25 mouse cellular contexts compared by ENCODE assay signal in genomic region chr10:24159575-24159974, GRCm38 (mm10). TPM values are rescaled to one million over a fixed set of nuclear protein-coding genes. Genes with fewer than 3 reads are reported as not detected.
DNase-seq lines count a peak whose midpoint lies in the region; ATAC-seq and TF ChIP-seq lines count a peak whose summit lies in the region.
"Had no signal": no experiment of that assay in that cellular context is flagged by ENCODE, and none has a peak within 500 bp of the region (broad histone marks: within the 10 kb centered on the region; RNA-seq: fewer than 3 reads in every experiment).

No protein-coding gene starts in this region.

- H3K4me3 ChIP-seq in kidney, embryonic 14.5 days (ENCODE audit: low read length) = no peak overlapping the region
- no peak overlapping the region for H3K4me3 ChIP-seq in thymus, adult 2 months (ENCODE audit: control insufficient read depth, insufficient read depth, low read length)
- H3K4me3 ChIP-seq: embryonic facial prominence, embryonic 13.5 days; hindbrain, embryonic 13.5 days; limb, embryonic 13.5 days; liver, embryonic 13.5 days; midbrain, embryonic 13.5 days; neural tube, embryonic 12.5 days had no signal

- no peak overlapping the region for H3K9ac ChIP-seq in kidney, embryonic 14.5 days (ENCODE audit: low read depth, low read length)
- H3K9ac ChIP-seq: embryonic facial prominence, embryonic 13.5 days; hindbrain, embryonic 13.5 days; limb, embryonic 13.5 days; liver, embryonic 13.5 days; midbrain, embryonic 13.5 days; neural tube, embryonic 12.5 days had no signal

- H3K9me3 ChIP-seq in kidney, embryonic 14.5 days (ENCODE audit: control insufficient read depth, low read length) = no peaks in the 10 kb centered on the region
- H3K9me3 ChIP-seq: embryonic facial prominence, embryonic 13.5 days; hindbrain, embryonic 13.5 days; limb, embryonic 13.5 days; liver, embryonic 13.5 days; midbrain, embryonic 13.5 days; neural tube, embryonic 12.5 days had no signal

- TF ChIP-seq CTCF in thymus, adult 2 months (IDR thresholded peaks at IDR 0.05; ENCODE audit: borderline replicate concordance, control insufficient read depth, extremely low read depth, insufficient read depth, low read length, poor library complexity) = no peak

- H3K36me3 ChIP-seq in kidney, embryonic 14.5 days (ENCODE audit: control insufficient read depth, insufficient read depth, low read length) = peaks cover 34% of the 10 kb centered on the region
- peaks cover 16% of the 10 kb centered on the region; the same call in 1 of the 2 replicates for H3K36me3 ChIP-seq in thymus, adult 2 months (ENCODE audit: control insufficient read depth, insufficient read depth, low read length)

- H3K27me3 ChIP-seq in kidney, embryonic 14.5 days (ENCODE audit: control insufficient read depth, insufficient read depth, low read length) = no peaks in the 10 kb centered on the region
- H3K27me3 ChIP-seq in thymus, adult 2 months (ENCODE audit: control insufficient read depth, insufficient read depth, low read length) = no peaks in the 10 kb centered on the region
- H3K27me3 ChIP-seq: embryonic facial prominence, embryonic 13.5 days; hindbrain, embryonic 13.5 days; limb, embryonic 13.5 days; liver, embryonic 13.5 days; midbrain, embryonic 13.5 days; neural tube, embryonic 12.5 days had no signal

- no peak overlapping the region for H3K27ac ChIP-seq in kidney, embryonic 14.5 days (ENCODE audit: low read depth, low read length)
- H3K27ac ChIP-seq in thymus, adult 2 months (ENCODE audit: control insufficient read depth, insufficient read depth, low read length) = peak overlapping the region; percentile 47
- H3K27ac ChIP-seq: embryonic facial prominence, embryonic 13.5 days; hindbrain, embryonic 13.5 days; limb, embryonic 13.5 days; liver, embryonic 13.5 days; midbrain, embryonic 13.5 days; neural tube, embryonic 12.5 days had no signal

- peaks cover 15% of the 10 kb centered on the region for H3K4me1 ChIP-seq in kidney, embryonic 14.5 days (ENCODE audit: control insufficient read depth, insufficient read depth, low read length)
- peaks cover 11% of the 10 kb centered on the region for H3K4me1 ChIP-seq in thymus, adult 2 months (replicated peaks; ENCODE audit: control insufficient read depth, insufficient read depth, low read length)

- no peak for ATAC-seq in kidney, embryonic 14.5 days (ENCODE audit: low FRiP score, low TSS enrichment)

- no peak overlapping the region for H3K4me2 ChIP-seq in kidney, embryonic 14.5 days (replicated peaks; ENCODE audit: low read depth, low read length)
- H3K4me2 ChIP-seq: embryonic facial prominence, embryonic 13.5 days; hindbrain, embryonic 13.5 days; limb, embryonic 13.5 days; liver, embryonic 13.5 days; midbrain, embryonic 13.5 days; neural tube, embryonic 12.5 days had no signal

- 52% methylated on average over 5 of the region's 5 CpGs for WGBS in kidney, embryonic 14.5 days
- 78% methylated on average over 5 of the region's 5 CpGs for WGBS in thymus, adult 2 months

- no peak for TF ChIP-seq POLR2A in thymus, adult 2 months (IDR thresholded peaks at IDR 0.05; ENCODE audit: control insufficient read depth, extremely low read depth, insufficient read depth, low read length, poor library complexity)

- DNase-seq in adrenal gland, postnatal 14 days = peak; percentile 30
- no peak for DNase-seq in adrenal gland, postnatal 4 days (ENCODE audit: low spot score in 2 of 2)
- DNase-seq in kidney, postnatal 14 days = peak; percentile 41
- no peak for DNase-seq in thymus, adult 2 months
- DNase-seq in thymus, postnatal 14 days = no peak
- DNase-seq in right cerebral cortex, adult 2 months (ENCODE audit: low spot score in 2 of 2) = no peak
- DNase-seq: heart, postnatal 10 days; liver, embryonic 13.5 days; right cerebral cortex, adult 18-20 months had no signal

RNA-seq across cellular contexts. Expression of gene Stx7, which starts 10.5 kb away (rescaled TPM):
- total RNA-seq in adrenal gland, postnatal 14 days (2021) = 116 and 125 TPM in 2 replicates
- 100 to 1,000 TPM in 1 of 2 experiments, 10 to 100 TPM in 1; 98.9 to 110 TPM for total RNA-seq in adrenal gland, postnatal 4 days (2021)
- 67.8 and 95.5 TPM in 2 replicates for polyA plus RNA-seq in kidney, embryonic 14.5 days (2014; fragmentation: Nextera tagmentation; extraction: Ambion mirVana)
- polyA plus RNA-seq in thymus, adult 2 months (2012; rRNA removed) = 42.2 and 46.3 TPM in 2 replicates

RNA-seq across cellular contexts. Expression of gene Taar9, which starts 50.2 kb away (rescaled TPM):
- total RNA-seq in adrenal gland, postnatal 14 days (2021) = not detected in 2 replicates
- total RNA-seq in adrenal gland, postnatal 4 days (2021) = not detected
- polyA plus RNA-seq in kidney, embryonic 14.5 days (2014; fragmentation: Nextera tagmentation; extraction: Ambion mirVana) = not detected in 2 replicates
- polyA plus RNA-seq in thymus, adult 2 months (2012; rRNA removed) = not detected in 2 replicates
- total RNA-seq: gastrocnemius, adult 18-20 months; gastrocnemius, postnatal 4 days; heart, postnatal 10 days; layer of hippocampus, postnatal 25 days; left cerebral cortex, postnatal 10 days; megakaryocyte, adult 5-6 weeks had no signal
- polyA plus RNA-seq: brain, embryonic 14.5 days; embryonic facial prominence, embryonic 13.5 days; hindbrain, embryonic 13.5 days; inflammation-experienced regulatory T-cells, adult 6 months; large intestine, adult 2 months; limb, embryonic 13.5 days; liver, embryonic 13.5 days; lung, embryonic 16.5 days; midbrain, embryonic 13.5 days; neural tube, embryonic 12.5 days; small intestine, adult 2 months had no signal

RNA-seq across cellular contexts. Expression of gene Taar8c, which starts 57.9 kb away (rescaled TPM):
- total RNA-seq in adrenal gland, postnatal 14 days (2021) = not detected in 2 replicates
- total RNA-seq in adrenal gland, postnatal 4 days (2021) = not detected
- polyA plus RNA-seq in kidney, embryonic 14.5 days (2014; fragmentation: Nextera tagmentation; extraction: Ambion mirVana) = not detected in 2 replicates
- not detected in 2 replicates for polyA plus RNA-seq in thymus, adult 2 months (2012; rRNA removed)
- total RNA-seq: gastrocnemius, adult 18-20 months; gastrocnemius, postnatal 4 days; heart, postnatal 10 days; layer of hippocampus, postnatal 25 days; left cerebral cortex, postnatal 10 days; megakaryocyte, adult 5-6 weeks had no signal
- polyA plus RNA-seq: brain, embryonic 14.5 days; embryonic facial prominence, embryonic 13.5 days; hindbrain, embryonic 13.5 days; inflammation-experienced regulatory T-cells, adult 6 months; large intestine, adult 2 months; limb, embryonic 13.5 days; liver, embryonic 13.5 days; lung, embryonic 16.5 days; midbrain, embryonic 13.5 days; neural tube, embryonic 12.5 days; small intestine, adult 2 months had no signal

Comparison
In these comparisons a context has a peak if more than half of its experiments do, and no peak if none do; other contexts are left out.
1. DNase-seq: peak in adrenal gland, postnatal 14 days (single experiment) and kidney, postnatal 14 days (single experiment); none in adrenal gland, postnatal 4 days (0 of 2), thymus, adult 2 months (single experiment), thymus, postnatal 14 days (single experiment) and right cerebral cortex, adult 2 months (0 of 2).